19 mouse cellular contexts compared by ENCODE assay signal in the genomic region with DNA sequence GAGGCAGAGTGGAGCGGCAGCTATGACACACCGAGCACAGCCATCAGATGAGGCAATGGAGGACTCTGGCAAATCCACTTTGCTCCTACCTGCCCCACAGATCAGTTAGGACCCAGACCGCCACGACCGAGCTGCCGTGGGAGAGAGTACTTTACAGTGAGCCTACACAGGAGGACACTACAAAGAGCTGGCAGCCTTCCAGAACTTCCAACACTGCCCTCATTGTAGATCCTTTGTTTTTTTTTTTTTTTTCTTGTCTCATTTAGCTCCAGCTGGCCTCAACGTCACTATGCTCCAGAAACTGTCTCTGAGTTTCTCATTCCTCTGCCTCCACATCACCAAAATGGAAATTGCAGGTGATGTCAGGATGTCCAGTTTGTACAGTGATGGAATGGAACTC. TPM values are rescaled to one million over a fixed set of nuclear protein-coding genes. Genes with fewer than 3 reads are reported as not detected.
A peak's percentile ranks its signal among the peaks of the same experiment; 100 is the strongest.
DNase-seq lines count a peak whose midpoint lies in the region; ATAC-seq and TF ChIP-seq lines count a peak whose summit lies in the region.
"Had no signal": no experiment of that assay in that cellular context is flagged by ENCODE, and none has a peak within 500 bp of the region (broad histone marks: within the 10 kb centered on the region; RNA-seq: fewer than 3 reads in every experiment).

No protein-coding gene starts in this region.

- H3K9me3 ChIP-seq in liver, embryonic 12.5 days (replicated peaks): no peaks in the 10 kb centered on the region
- H3K9me3 ChIP-seq in liver, postnatal 0 days (ENCODE audit: low read length): no peaks in the 10 kb centered on the region
- H3K9me3 ChIP-seq in stomach, embryonic 14.5 days (ENCODE audit: control insufficient read depth, low read depth, low read length): no peaks in the 10 kb centered on the region
- H3K9me3 ChIP-seq in stomach, postnatal 0 days (ENCODE audit: control insufficient read depth, low read length): no peaks in the 10 kb centered on the region
- H3K9me3 ChIP-seq: hindbrain, embryonic 15.5 days; neural tube, embryonic 13.5 days; stomach, embryonic 15.5 days had no signal

- intact Hi-C loops in heart, postnatal 25 days (cut with DNase I): no loop called here

- peaks cover 24% of the 10 kb centered on the region for H3K27me3 ChIP-seq in liver, embryonic 12.5 days (replicated peaks)
- H3K27me3 ChIP-seq in liver, postnatal 0 days (ENCODE audit: insufficient read depth, low read length): no peaks in the 10 kb centered on the region
- no peaks in the 10 kb centered on the region for H3K27me3 ChIP-seq in stomach, embryonic 14.5 days (ENCODE audit: control insufficient read depth, insufficient read depth, low read length)
- H3K27me3 ChIP-seq in stomach, postnatal 0 days (ENCODE audit: control insufficient read depth, insufficient read depth, low read length): no peaks in the 10 kb centered on the region
- H3K27me3 ChIP-seq: hindbrain, embryonic 15.5 days; neural tube, embryonic 13.5 days; stomach, embryonic 15.5 days had no signal

- WGBS in liver, embryonic 12.5 days (ENCODE audit: insufficient replicate concordance): 75% methylated on average over 7 of the region's 7 CpGs
- WGBS in liver, postnatal 0 days (ENCODE audit: insufficient replicate concordance): 72% methylated on average over 7 of the region's 7 CpGs
- 39% methylated on average over 7 of the region's 7 CpGs for WGBS in stomach, embryonic 14.5 days
- WGBS in stomach, postnatal 0 days: 52% methylated on average over 7 of the region's 7 CpGs

- no peak for TF ChIP-seq EP300 in liver, postnatal 0 days (IDR thresholded peaks at IDR 0.05; ENCODE audit: low read depth)
- TF ChIP-seq EP300 in stomach, postnatal 0 days (optimal IDR thresholded peaks at IDR 0.05): no peak

- H3K4me1 ChIP-seq in liver, embryonic 12.5 days: peaks cover 53% of the 10 kb centered on the region
- peaks cover 4% of the 10 kb centered on the region; the same call in 1 of the 2 replicates for H3K4me1 ChIP-seq in liver, postnatal 0 days (ENCODE audit: insufficient read depth)
- H3K4me1 ChIP-seq in stomach, embryonic 14.5 days (ENCODE audit: control insufficient read depth, insufficient read depth, low read length): 0 out of 2 replicates have a peak, but pooled peaks cover 2% of the 10 kb centered on the region
- H3K4me1 ChIP-seq in stomach, postnatal 0 days (replicated peaks; ENCODE audit: control insufficient read depth, insufficient read depth): no peaks in the 10 kb centered on the region
- H3K4me1 ChIP-seq: megakaryocyte, embryonic 14.5 days; stomach, embryonic 15.5 days had no signal

- no peak for ATAC-seq in liver, embryonic 12.5 days
- ATAC-seq in liver, postnatal 0 days: no peak
- ATAC-seq in stomach, embryonic 14.5 days (ENCODE audit: insufficient number of reproducible peaks, insufficient read depth, low FRiP score, low read depth): 0 out of 2 replicates have a peak, but pooled peaks have one; percentile 34
- ATAC-seq in stomach, postnatal 0 days (ENCODE audit: low FRiP score, low TSS enrichment): no peak

- H3K27ac ChIP-seq in liver, embryonic 12.5 days: no peak overlapping the region
- H3K27ac ChIP-seq in liver, postnatal 0 days (ENCODE audit: low read depth): no peak overlapping the region
- no peak overlapping the region for H3K27ac ChIP-seq in stomach, embryonic 14.5 days (ENCODE audit: low read length)
- no peak overlapping the region for H3K27ac ChIP-seq in stomach, postnatal 0 days (replicated peaks)
- H3K27ac ChIP-seq: hindbrain, embryonic 15.5 days; kidney, postnatal 0 days; left cerebral cortex, adult 2 months; neural tube, embryonic 13.5 days; stomach, embryonic 15.5 days had no signal

- H3K4me2 ChIP-seq in liver, embryonic 12.5 days: peak overlapping the region; percentile 38
- H3K4me2 ChIP-seq in liver, postnatal 0 days (ENCODE audit: low read depth, low read length): no peak overlapping the region
- no peak overlapping the region for H3K4me2 ChIP-seq in stomach, embryonic 14.5 days (replicated peaks; ENCODE audit: low read depth, low read length)
- H3K4me2 ChIP-seq in stomach, postnatal 0 days (replicated peaks; ENCODE audit: low read depth): no peak overlapping the region
- H3K4me2 ChIP-seq: heart, embryonic 11.5 days; hindbrain, embryonic 15.5 days; neural tube, embryonic 13.5 days; stomach, embryonic 15.5 days had no signal

- H3K4me3 ChIP-seq in liver, embryonic 12.5 days: no peak overlapping the region
- H3K4me3 ChIP-seq in liver, postnatal 0 days (ENCODE audit: low read depth, low read length): no peak overlapping the region
- no peak overlapping the region for H3K4me3 ChIP-seq in stomach, embryonic 14.5 days (ENCODE audit: low read depth, low read length)
- H3K4me3 ChIP-seq in stomach, postnatal 0 days (ENCODE audit: low read depth, low read length): no peak overlapping the region
- H3K4me3 ChIP-seq: hindbrain, embryonic 15.5 days; left cerebral cortex, adult 2 months; megakaryocyte, embryonic 14.5 days; neural tube, embryonic 13.5 days; stomach, embryonic 15.5 days had no signal

- DNase-seq in heart, postnatal 4 days: peak; percentile 12
- no peak for DNase-seq in heart, postnatal 25 days (ENCODE audit: low spot score)
- DNase-seq in liver, postnatal 0 days: no peak
- DNase-seq in stomach, postnatal 0 days (ENCODE audit: low spot score): no peak
- DNase-seq in testis, postnatal 14 days (ENCODE audit: low spot score): peak; percentile 33
- DNase-seq in thymus, postnatal 10 days (ENCODE audit: low spot score in 2 of 2): no peak
- DNase-seq: embryo, embryonic 11 days; lung, adult 18-20 months had no signal

- no peak for TF ChIP-seq CTCF in liver, postnatal 0 days (IDR thresholded peaks at IDR 0.05; ENCODE audit: low read depth)
- TF ChIP-seq CTCF in stomach, postnatal 0 days (IDR thresholded peaks at IDR 0.05; ENCODE audit: low read depth): no peak

- H3K36me3 ChIP-seq in liver, embryonic 12.5 days: no peaks in the 10 kb centered on the region
- no peaks in the 10 kb centered on the region for H3K36me3 ChIP-seq in liver, postnatal 0 days (replicated peaks; ENCODE audit: insufficient read depth, low read length)
- no peaks in the 10 kb centered on the region for H3K36me3 ChIP-seq in stomach, embryonic 14.5 days (ENCODE audit: control insufficient read depth, insufficient read depth, low read length)
- H3K36me3 ChIP-seq in stomach, postnatal 0 days (ENCODE audit: control insufficient read depth, insufficient read depth, low read length): no peaks in the 10 kb centered on the region
- H3K36me3 ChIP-seq: hindbrain, embryonic 15.5 days; neural tube, embryonic 13.5 days; stomach, embryonic 15.5 days had no signal

- H3K9ac ChIP-seq in liver, embryonic 12.5 days: no peak overlapping the region
- no peak overlapping the region for H3K9ac ChIP-seq in liver, postnatal 0 days (replicated peaks)
- H3K9ac ChIP-seq in stomach, embryonic 14.5 days (replicated peaks; ENCODE audit: low read depth, low read length): no peak overlapping the region
- no peak overlapping the region for H3K9ac ChIP-seq in stomach, postnatal 0 days (ENCODE audit: low read length)
- H3K9ac ChIP-seq: hindbrain, embryonic 15.5 days; neural tube, embryonic 13.5 days; stomach, embryonic 15.5 days had no signal

RNA-seq across cellular contexts. Expression of a gene that starts 12.7 kb away (rescaled TPM):
- 10 to 100 TPM in 1 of 2 experiments, 1 to 10 TPM in 1; 9.6 to 12.1 TPM for total RNA-seq in heart, postnatal 4 days (2021)
- 1 to 10 TPM; 8.8 to 9.5 TPM for total RNA-seq in heart, postnatal 25 days (2021)
- polyA plus RNA-seq in liver, embryonic 12.5 days (2016; fragmentation: Nextera tagmentation; extraction: Ambion mirVana): 4.7 and 4.9 TPM in 2 replicates
- 1.2 and 2.0 TPM in 2 replicates for polyA plus RNA-seq in liver, postnatal 0 days (2015; fragmentation: Nextera tagmentation; extraction: Ambion mirVana)
- 55.7 and 64.3 TPM in 2 replicates for polyA plus RNA-seq in stomach, embryonic 14.5 days (2014; fragmentation: Nextera tagmentation; extraction: Ambion mirVana)
- polyA plus RNA-seq in stomach, postnatal 0 days (2015; fragmentation: Nextera tagmentation; extraction: Ambion mirVana): 162 and 173 TPM in 2 replicates

RNA-seq across cellular contexts. Expression of a gene that starts 52.4 kb away (rescaled TPM):
- total RNA-seq in heart, postnatal 4 days (2021): not detected
- not detected for total RNA-seq in heart, postnatal 25 days (2021)
- polyA plus RNA-seq in liver, embryonic 12.5 days (2016; fragmentation: Nextera tagmentation; extraction: Ambion mirVana): not detected in 2 replicates
- polyA plus RNA-seq in liver, postnatal 0 days (2015; fragmentation: Nextera tagmentation; extraction: Ambion mirVana): not detected in 2 replicates
- not detected in 2 replicates for polyA plus RNA-seq in stomach, embryonic 14.5 days (2014; fragmentation: Nextera tagmentation; extraction: Ambion mirVana)
- 8.6 and 10.9 TPM in 2 replicates for polyA plus RNA-seq in stomach, postnatal 0 days (2015; fragmentation: Nextera tagmentation; extraction: Ambion mirVana)
- total RNA-seq: gastrocnemius, adult 18-20 months had no signal
- polyA plus RNA-seq: C2C12; heart, embryonic 11.5 days had no signal

Comparison
In these comparisons a context has a peak if more than half of its experiments do, and no peak if none do; other contexts are left out.
1. DNase-seq: peak in heart, postnatal 4 days (single experiment) and testis, postnatal 14 days (single experiment); none in heart, postnatal 25 days (single experiment), liver, postnatal 0 days (single experiment), stomach, postnatal 0 days (single experiment) and thymus, postnatal 10 days (0 of 2).